Mouse (Mus musculus) embryo, embryonic 9.5 days (tissue): ENCODE results near the gene Col12a1.

Source experiments
- DNase-seq: peaks from one replicate; pipeline ENCODE4 v3.0.0-alpha.2; 2017; ENCODE audit errors: extremely low spot score

Gene Col12a1

DNA sequence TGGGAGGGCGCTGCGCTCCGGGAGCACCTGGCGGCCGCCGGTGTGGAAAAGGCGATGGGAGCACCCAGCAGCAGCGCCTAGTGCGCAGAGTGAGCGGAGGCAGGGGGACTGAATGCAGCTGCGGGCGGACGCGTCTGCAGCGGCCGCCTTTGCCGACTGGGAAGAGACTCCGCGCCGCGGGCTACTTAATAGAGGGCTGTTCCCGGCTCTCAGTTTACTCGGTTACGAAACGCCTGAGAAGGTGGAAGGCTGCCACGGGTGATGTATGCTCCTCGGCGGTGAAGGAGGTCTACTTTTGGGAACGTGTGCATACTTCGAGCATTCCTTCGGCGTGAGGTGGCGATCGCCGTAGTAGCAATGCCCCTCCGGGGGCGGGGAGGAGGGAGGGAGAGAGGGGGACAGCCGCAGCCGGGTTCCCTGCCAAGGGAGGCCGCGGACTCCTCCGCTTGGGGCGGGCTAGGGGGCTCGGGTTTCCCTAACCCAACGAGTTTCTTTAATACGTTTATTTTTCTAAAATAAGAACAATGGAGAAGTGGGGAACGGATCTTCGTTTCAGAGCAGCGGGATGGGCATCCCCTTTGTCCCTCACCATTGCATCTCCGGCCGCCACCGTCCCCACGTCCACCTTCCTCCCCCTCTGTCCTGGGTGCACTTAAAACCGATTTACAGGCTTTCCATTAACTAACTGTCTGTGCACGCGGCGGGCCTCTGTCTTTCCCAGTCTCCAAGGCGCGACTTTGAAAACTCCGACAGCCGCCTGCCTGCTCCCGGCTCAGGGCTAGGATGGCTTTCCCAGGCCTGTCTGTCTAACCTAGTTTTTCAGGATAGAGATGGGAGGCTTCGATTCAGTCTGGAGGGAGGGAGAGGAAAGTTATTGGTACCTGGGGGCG lies at the start of gene Col12a1:
TSS of gene Col12a1 (minus strand) at position 351 of the 890 bp plus-strand sequence.
- peak; percentile 68 for DNase-seq

GRCm38 (mm10) chr9:79766991-79767545 lies 48.4 kb upstream of the Col12a1 start:
- no peak for DNase-seq

DNA sequence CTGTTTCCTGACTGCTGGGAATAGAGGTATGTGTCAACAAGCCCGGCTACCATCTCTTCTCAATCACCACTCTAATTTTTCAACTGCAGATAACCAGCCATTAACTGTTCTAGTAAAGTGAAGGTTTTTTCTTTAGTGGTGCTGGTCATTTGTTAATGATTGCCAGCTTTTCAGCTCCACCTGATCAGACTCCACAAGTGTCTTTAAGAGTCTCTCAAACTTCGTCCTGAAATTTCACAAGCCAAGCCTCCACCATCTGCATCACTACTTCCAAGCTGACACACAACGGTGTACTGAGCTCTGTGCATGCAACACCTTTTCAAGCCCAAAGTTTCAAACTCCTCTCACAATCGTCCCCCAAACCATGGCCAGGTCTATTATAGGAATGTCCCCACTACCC lies 46.7 kb upstream of the Col12a1 start:
- DNase-seq = no peak

GRCm38 (mm10) chr9:79762519-79762918 lies 43.9 kb upstream of the Col12a1 start:
- DNase-seq = no peak

GRCm38 (mm10) chr9:79760076-79760475 lies 41.4 kb upstream of the Col12a1 start:
- no peak for DNase-seq

GRCm38 (mm10) chr9:79759385-79760005 lies 40.9 kb upstream of the Col12a1 start, which contains the start of gene Cox7a2:
TSS of gene Cox7a2 (minus strand) at chr9:79759878.
- peak; percentile 95 for DNase-seq

GRCm38 (mm10) chr9:79755311-79755710 lies 36.7 kb upstream of the Col12a1 start:
- no peak for DNase-seq

DNA sequence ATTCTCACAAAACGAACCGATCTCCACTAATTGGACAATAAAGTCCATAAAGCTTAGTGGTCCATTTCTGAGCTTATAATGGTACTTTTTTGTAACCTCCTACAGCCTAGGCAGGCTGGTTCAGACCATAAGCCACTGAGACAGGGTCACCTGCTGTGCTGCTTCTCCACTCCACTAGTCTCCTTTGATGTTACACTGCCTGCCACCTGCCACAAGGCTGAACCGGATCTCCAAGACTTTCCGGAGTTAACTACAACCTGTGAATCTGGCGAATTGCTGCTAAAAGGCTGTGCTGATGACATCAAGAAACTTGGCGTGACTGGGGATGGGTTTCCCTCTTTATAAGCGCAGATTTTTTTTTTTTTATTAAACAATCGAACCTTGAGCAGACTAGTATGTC lies 33.2 kb upstream of the Col12a1 start:
- no peak for DNase-seq

DNA sequence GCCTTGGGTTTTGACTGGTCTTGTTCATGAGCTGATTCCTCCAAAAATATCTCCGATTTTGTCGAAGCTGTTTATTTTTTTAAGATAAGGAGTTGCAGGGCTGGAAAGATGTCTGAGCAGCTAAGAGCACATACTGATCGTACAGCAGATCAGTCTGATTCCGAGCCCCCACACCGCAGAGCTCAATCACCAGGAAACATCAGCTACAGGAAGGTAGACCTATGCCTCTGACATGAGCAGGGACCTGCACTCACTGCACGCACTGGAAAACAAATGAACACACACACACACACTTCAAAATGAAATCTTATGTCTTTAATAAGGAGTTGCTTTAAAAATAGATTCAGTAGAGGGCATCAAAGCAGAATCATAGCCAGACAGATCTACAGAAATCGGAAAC lies 32.1 kb upstream of the Col12a1 start:
- no peak for DNase-seq

DNA sequence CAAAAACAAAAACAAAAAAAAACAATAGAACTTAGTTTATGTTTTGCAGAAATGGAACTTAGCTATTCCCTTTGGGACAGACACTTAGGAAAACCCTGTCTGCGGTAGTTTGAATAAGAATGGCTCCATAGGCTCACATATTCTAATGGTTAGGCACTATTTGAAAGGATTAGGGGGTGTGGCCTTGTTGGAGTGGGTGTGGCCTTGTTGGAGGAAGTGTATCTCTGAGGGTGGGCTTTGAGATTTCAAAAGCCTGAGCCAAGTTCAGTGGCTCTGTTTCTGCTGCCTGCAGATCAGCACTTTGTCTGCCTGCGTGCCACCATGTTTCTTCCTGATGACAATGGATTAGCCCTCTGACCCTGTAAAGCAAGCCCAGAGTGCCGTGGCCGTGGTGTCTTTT lies 26.4 kb upstream of the Col12a1 start:
- DNase-seq = no peak

DNA sequence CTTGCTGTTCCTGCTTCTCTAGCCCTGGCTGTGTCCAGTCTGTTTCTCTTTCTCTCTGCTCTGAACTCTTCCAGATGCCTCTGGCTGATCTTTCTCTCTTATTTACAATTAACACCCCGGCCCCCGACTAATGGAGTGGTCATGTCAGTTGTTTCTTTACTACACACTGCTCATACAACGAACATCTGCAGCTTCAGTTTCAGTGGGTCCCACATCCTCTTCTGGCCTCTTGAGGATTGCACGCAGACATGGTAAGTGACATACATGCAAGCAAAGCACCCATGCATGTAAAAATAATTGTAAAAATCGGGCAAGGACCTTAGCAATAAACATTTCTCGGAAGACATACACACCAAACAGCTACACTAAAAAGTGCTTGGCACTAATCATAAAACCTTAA lies 17.0 kb upstream of the Col12a1 start:
- no peak for DNase-seq

GRCm38 (mm10) chr9:79730301-79730700 lies 11.7 kb upstream of the Col12a1 start:
- no peak for DNase-seq

GRCm38 (mm10) chr9:79723090-79723489 lies 4.5 kb upstream of the Col12a1 start:
- DNase-seq = peak; percentile 46

DNA sequence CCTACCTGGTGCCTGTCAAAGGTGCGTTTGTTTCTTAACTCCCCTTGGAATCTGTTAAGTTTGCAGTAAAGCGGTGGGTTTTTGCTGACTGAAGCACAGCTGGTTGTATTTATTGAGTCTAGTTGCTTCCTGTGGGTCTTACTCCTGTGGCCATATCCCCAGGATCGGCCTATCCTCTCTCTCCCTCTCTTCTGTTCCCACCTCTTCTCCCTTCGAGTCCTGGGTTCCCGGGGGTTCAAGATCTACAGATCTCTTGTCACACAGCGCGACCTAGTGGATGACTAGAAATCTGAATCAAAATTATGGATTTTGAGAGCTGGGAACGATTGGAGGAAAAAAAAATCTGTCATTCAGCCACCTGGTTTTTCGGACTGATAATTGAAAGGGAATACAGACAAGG lies 2.4 kb upstream of the Col12a1 start:
- peak; percentile 67 for DNase-seq

GRCm38 (mm10) chr9:79720143-79720542 lies 1.5 kb upstream of the Col12a1 start:
- peak; percentile 23 for DNase-seq

- peak; percentile 60 for DNase-seq
Observed at GRCm38 (mm10) chr9:79719451-79719850, 820 bp upstream of the Col12a1 start.

GRCm38 (mm10) chr9:79717836-79718475 lies 675 bp downstream of the Col12a1 start:
- DNase-seq = peak; percentile 51

GRCm38 (mm10) chr9:79716909-79717835 lies 1.5 kb downstream of the Col12a1 start:
- peak; percentile 62 for DNase-seq

GRCm38 (mm10) chr9:79716496-79716895 lies 2.1 kb downstream of the Col12a1 start:
- DNase-seq = peak; percentile 17

DNA sequence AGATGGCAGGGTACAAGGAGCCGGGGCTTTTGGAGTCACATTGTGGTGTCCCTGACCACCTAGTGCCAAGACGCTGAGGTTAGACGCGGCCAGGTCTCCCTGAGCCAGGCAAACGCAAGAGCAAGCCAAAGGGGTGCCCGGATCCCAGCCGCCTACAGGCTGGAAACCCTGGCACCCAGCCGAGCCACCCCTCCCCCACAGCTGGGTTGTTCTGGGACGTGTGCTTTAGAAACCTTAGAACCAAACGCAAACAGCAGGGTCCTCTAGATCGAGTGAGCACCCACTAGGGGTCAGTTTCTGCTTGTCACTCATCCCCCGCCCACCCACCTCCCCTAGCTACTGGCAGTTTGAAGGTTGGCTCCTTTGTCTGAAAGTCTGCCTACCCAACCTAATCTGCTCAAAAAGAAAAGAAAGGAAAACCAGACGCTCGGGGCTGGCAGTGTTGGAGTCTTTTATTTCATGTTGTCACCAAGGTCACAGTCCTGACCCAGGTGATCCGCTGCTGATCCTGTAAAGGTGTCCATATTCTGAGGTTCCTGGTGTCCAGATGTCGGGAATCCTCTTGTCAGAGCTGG lies 4.1 kb downstream of the Col12a1 start:
- DNase-seq = peak; percentile 39
